ENCODE assay signal across 10 mouse cellular contexts in the genomic region with DNA sequence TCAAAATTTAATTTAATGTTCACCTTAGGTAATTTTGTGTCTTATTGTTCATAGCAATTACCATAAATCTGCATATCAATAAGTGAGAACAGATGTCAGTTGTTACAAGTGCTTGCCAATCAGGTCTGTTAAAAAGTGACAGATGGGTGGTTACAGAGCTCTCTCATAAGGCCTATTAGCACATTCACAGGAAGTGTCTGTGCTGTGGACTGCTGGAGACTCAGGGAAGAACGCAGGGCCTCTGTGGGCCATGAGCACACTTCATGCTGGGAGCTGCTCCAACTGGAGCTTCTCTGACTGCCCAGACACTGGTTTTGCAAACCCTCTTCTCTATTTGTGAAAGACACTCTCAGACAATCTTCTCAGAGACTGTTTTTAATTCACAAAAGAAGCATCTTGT.
A peak's percentile ranks its signal among the peaks of the same experiment; 100 is the strongest.
DNase-seq lines count a peak whose midpoint lies in the region; ATAC-seq lines count a peak whose summit lies in the region.
"Had no signal": no experiment of that assay in that cellular context is flagged by ENCODE, and none has a peak within 500 bp of the region (broad histone marks: within the 10 kb centered on the region; RNA-seq: fewer than 3 reads in every experiment).

No protein-coding gene starts in this region.

- H3K9ac ChIP-seq in forebrain, embryonic 15.5 days (replicated peaks) = no peak overlapping the region
- H3K9ac ChIP-seq: embryonic facial prominence, embryonic 13.5 days; stomach, embryonic 15.5 days had no signal

- H3K36me3 ChIP-seq in forebrain, embryonic 15.5 days = peaks cover 27% of the 10 kb centered on the region; the same call in 1 of the 2 replicates
- peaks cover 23% of the 10 kb centered on the region for H3K36me3 ChIP-seq in midbrain, embryonic 10.5 days
- H3K36me3 ChIP-seq: embryonic facial prominence, embryonic 13.5 days; stomach, embryonic 15.5 days had no signal

- peak overlapping the region; percentile 89 for H3K27ac ChIP-seq in forebrain, embryonic 15.5 days (replicated peaks)
- peak overlapping the region; percentile 73 for H3K27ac ChIP-seq in midbrain, embryonic 10.5 days (replicated peaks)
- H3K27ac ChIP-seq: embryonic facial prominence, embryonic 13.5 days; stomach, embryonic 15.5 days had no signal

- 0% methylated on average over 1 of the region's 1 CpGs for WGBS in forebrain, embryonic 15.5 days
- WGBS in midbrain, embryonic 10.5 days = 27% methylated on average over 1 of the region's 1 CpGs

- H3K4me1 ChIP-seq in forebrain, embryonic 15.5 days = peaks cover 60% of the 10 kb centered on the region
- peaks cover 16% of the 10 kb centered on the region for H3K4me1 ChIP-seq in midbrain, embryonic 10.5 days
- H3K4me1 ChIP-seq: embryonic facial prominence, embryonic 13.5 days; stomach, embryonic 15.5 days had no signal

- H3K27me3 ChIP-seq in forebrain, embryonic 15.5 days = no peaks in the 10 kb centered on the region
- no peaks in the 10 kb centered on the region for H3K27me3 ChIP-seq in midbrain, embryonic 10.5 days (ENCODE audit: low read depth, poor library complexity, severe bottlenecking)
- H3K27me3 ChIP-seq: embryonic facial prominence, embryonic 13.5 days; stomach, embryonic 15.5 days had no signal

- H3K4me2 ChIP-seq in forebrain, embryonic 15.5 days (replicated peaks) = no peak overlapping the region
- H3K4me2 ChIP-seq: embryonic facial prominence, embryonic 13.5 days; stomach, embryonic 15.5 days had no signal

- no peak overlapping the region for H3K4me3 ChIP-seq in forebrain, embryonic 15.5 days
- no peak overlapping the region for H3K4me3 ChIP-seq in midbrain, embryonic 10.5 days
- H3K4me3 ChIP-seq: embryonic facial prominence, embryonic 13.5 days; stomach, embryonic 15.5 days had no signal

- ATAC-seq in forebrain, embryonic 15.5 days (replicated peaks) = peak; percentile 95

- no peaks in the 10 kb centered on the region for H3K9me3 ChIP-seq in forebrain, embryonic 15.5 days
- H3K9me3 ChIP-seq in midbrain, embryonic 10.5 days (replicated peaks) = no peaks in the 10 kb centered on the region
- H3K9me3 ChIP-seq: embryonic facial prominence, embryonic 13.5 days; stomach, embryonic 15.5 days had no signal

- DNase-seq in ES-CJ7 (ENCODE audit: low read depth, low spot score) = peak; percentile 10
- DNase-seq in brain, embryonic 18.5 days (ENCODE audit: low read depth, low spot score) = peak; percentile 59
- DNase-seq in midbrain, embryonic 10.5 days (ENCODE audit: low spot score) = no peak
- no peak for DNase-seq in kidney, postnatal 10 days
- no peak for DNase-seq in ovary, postnatal 14 days (ENCODE audit: low spot score)
- DNase-seq in urinary bladder, postnatal 4 days (ENCODE audit: low spot score in 2 of 2) = no peak
- no peak for DNase-seq in lung, postnatal 14 days

Comparison
In these comparisons a context has a peak if more than half of its experiments do, and no peak if none do; other contexts are left out.
1. DNase-seq: peak in ES-CJ7 (single experiment) and brain, embryonic 18.5 days (single experiment); none in midbrain, embryonic 10.5 days (single experiment), kidney, postnatal 10 days (single experiment), ovary, postnatal 14 days (single experiment), urinary bladder, postnatal 4 days (0 of 2) and lung, postnatal 14 days (single experiment).